Mouse (Mus musculus) ES-Bruce4 (cell line): ENCODE measurements around the gene Cfap61.

ENCODE experiments used
- CTCF ChIP-seq: IDR thresholded peaks from one replicate; pipeline ENCODE4 v1.8.1; 2011; ENCODE audit warnings: low read depth, low read length
- POLR2A ChIP-seq: IDR thresholded peaks from one replicate; pipeline ENCODE4 v1.8.1; 2011; ENCODE audit warnings: low read length; ENCODE audit not compliant: insufficient read depth

DNA sequence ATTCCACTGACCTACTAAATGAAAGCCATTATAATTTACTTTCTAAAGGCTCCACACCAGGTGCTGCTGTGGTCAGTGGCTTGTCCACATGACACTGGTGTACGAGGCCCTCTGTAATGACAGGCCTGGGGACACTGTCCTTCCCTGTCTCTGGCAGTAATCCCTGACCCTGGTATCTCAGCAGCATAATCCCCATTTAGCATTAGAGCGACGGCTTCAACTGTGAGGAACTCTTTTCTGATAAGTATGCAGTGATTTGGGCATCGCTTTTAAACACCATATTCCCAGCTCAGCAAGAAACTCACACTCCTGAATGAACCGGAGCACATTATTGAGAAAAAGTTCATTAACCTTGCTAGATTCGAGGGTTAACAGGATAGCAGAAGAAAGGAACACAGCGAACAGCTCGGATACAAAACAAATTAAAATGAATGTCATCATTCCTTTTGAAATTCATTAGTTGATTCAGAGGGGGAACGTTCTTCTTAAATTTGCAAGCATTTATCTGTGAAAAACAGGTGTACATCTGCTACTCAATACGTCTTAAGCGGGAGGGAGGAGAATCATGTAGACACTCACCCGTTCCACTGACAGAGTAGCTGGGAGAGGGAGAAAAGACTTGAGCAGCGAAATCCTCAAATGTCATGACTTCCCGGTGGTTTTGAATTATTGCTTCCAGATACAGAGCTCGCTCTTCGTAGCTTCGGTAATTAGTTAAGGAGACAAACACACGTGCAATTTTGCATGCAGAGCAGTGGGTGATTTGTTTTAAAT, 325.4 kb downstream of the Cfap61 start:
- TF ChIP-seq CTCF (no peak), POLR2A (no peak)
